Mouse (Mus musculus) forebrain, embryonic 14.5 days (tissue): ENCODE measurements at regions not wholly inside any gene's neighbourhood (a gene's known extent, or its start where the extent isn't known, plus 50 kb on each side); places are given as distances from the start of the nearest gene placed in this dataset.

Experiments
- ATAC-seq: fragments of 200-750 bp; cut with Nextera tagmentation; 2 replicates; pipeline ENCODE4 v1.8.0; 2017; ENCODE audit warnings: mild to moderate bottlenecking, moderate library complexity
- DNase-seq: peaks from one replicate; pipeline ENCODE4 v3.0.0-alpha.2; 2015; ENCODE audit warnings: low spot score
- H3K27ac ChIP-seq: fragments of 300-500 bp; sonication (generic); 2 replicates; pipeline ENCODE4 v1.5.1; 2014; ENCODE audit warnings: low read depth, mild to moderate bottlenecking, control low read depth, low read length, moderate library complexity
- H3K27me3 ChIP-seq: fragments of 300-500 bp; sonication (generic); replicated peaks from 2 replicates; pipeline ENCODE4 v1.6.1; 2014; ENCODE audit warnings: low read length, control low read depth, mixed read lengths; ENCODE audit not compliant: control insufficient read depth, insufficient read depth
- H3K36me3 ChIP-seq: fragments of 300-500 bp; sonication (generic); 2 replicates; pipeline ENCODE4 v1.6.1; 2014; ENCODE audit warnings: low read length, control low read depth; ENCODE audit not compliant: control insufficient read depth, insufficient read depth
- H3K4me1 ChIP-seq: fragments of 300-500 bp; sonication (generic); 2 replicates; pipeline ENCODE4 v1.6.1; 2014; ENCODE audit warnings: antibody characterized with exemption, low read length, control low read depth; ENCODE audit not compliant: control insufficient read depth, insufficient read depth
- H3K4me2 ChIP-seq: fragments of 300-500 bp; sonication (generic); 2 replicates; pipeline ENCODE4 v1.6.1; 2014; ENCODE audit warnings: mild to moderate bottlenecking, control low read depth, low read length
- H3K4me3 ChIP-seq: fragments of 300-500 bp; sonication (generic); 2 replicates; pipeline ENCODE4 v1.5.1; 2014; ENCODE audit warnings: low read depth, low read length, control low read depth
- H3K9ac ChIP-seq: fragments of 300-500 bp; sonication (generic); 2 replicates; pipeline ENCODE4 v1.6.1; 2014; ENCODE audit warnings: mild to moderate bottlenecking, low read length, control low read depth, moderate library complexity
- H3K9me3 ChIP-seq: fragments of 300-500 bp; sonication (generic); replicated peaks from 2 replicates; pipeline ENCODE4 v1.6.1; 2016; ENCODE audit warnings: low read length, control low read depth, mixed read lengths; ENCODE audit not compliant: control insufficient read depth
- WGBS: fragments of 180-500 bp; shearing (Covaris S2); extraction: QIAGEN DNeasy Blood & Tissue Kit; methylation state at CpG from one replicate; pipeline ENCODE4 v1.1.7; 2014; 5-methylcytosine and 5-hydroxymethylcytosine counted together

DNA sequence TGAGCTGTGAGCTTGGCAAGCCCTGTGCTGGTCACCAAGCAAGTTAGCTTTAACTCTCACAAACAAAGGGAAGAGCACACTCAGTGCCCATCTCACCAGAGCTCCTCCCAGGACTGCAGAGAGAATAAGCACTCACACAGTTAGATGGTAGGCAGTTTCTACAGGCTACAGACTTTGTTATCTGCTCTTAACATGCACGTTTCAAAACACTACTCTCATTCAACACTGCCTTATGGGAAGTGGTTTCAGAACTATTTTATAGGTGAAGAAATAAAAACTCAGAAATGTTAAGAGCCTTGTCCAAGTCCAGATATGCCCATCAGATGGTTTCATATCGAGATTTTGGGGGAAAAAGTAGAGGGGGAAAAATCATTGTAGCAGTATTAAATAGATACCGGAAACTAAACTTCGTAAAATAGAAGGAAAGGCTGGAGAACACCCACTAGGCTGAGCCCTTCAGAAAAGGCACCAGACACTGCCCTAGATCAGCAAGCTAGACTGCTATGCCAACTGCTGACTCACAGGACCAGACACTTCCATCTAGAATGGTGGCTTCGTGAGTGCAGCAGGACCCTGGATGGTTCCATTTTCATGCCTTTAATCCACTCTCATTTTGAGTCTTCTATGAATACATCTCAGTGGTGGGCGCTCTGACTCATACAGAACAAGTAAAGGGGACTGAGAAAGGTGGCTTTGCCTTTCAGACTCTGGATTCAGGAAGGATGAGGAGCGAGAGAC is 51.3 kb upstream of the Serbp1 start:
- no peaks in the 10 kb centered on the region for H3K9me3 ChIP-seq
- no peak for ATAC-seq
- DNase-seq: no peak
- no peak overlapping the region for H3K4me2 ChIP-seq
- H3K36me3 ChIP-seq: no peaks in the 10 kb centered on the region
- no peaks in the 10 kb centered on the region for H3K27me3 ChIP-seq
- no peaks in the 10 kb centered on the region for H3K4me1 ChIP-seq
- no peak overlapping the region for H3K4me3 ChIP-seq
- 83% methylated on average over 7 of the region's 7 CpGs for WGBS
- no peak overlapping the region for H3K27ac ChIP-seq
- no peak overlapping the region for H3K9ac ChIP-seq

DNA sequence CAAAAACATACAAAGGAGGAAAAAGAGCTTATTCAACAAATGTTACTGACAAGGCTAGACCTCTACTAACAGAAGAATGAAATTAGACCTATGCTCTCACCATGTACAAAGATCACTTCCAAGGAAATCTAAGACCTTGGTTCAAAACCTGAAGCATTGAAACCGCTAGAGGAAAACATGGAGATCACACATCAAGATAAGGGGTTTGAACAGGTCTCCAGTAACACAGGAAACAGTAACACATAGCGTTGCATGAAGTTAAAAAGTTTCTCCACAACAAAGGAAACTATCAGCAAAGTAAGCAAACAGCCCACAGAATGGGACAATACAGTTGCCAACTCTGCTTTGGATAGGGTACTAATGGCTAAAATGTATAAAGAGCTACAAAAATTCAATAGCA is 53.3 kb upstream of the Serbp1 start:
- Histone ChIP-seq H3K4me3 (no peak overlapping the region), H3K36me3 (no peaks in the 10 kb centered on the region), H3K4me1 (no peaks in the 10 kb centered on the region), H3K9me3 (no peaks in the 10 kb centered on the region), H3K4me2 (no peak overlapping the region), H3K27ac (no peak overlapping the region), H3K9ac (no peak overlapping the region), H3K27me3 (no peaks in the 10 kb centered on the region)
- 87% methylated on average over 2 of the region's 2 CpGs for WGBS
- no peak for DNase-seq
- no peak for ATAC-seq

GRCm38 (mm10) chr6:67183481-67184215 is 54.3 kb upstream of the Serbp1 start:
- Histone ChIP-seq H3K4me1 (no peaks in the 10 kb centered on the region), H3K27me3 (no peaks in the 10 kb centered on the region), H3K9ac (no peak overlapping the region), H3K4me2 (no peak overlapping the region), H3K4me3 (no peak overlapping the region), H3K27ac (no peak overlapping the region), H3K9me3 (no peaks in the 10 kb centered on the region), H3K36me3 (no peaks in the 10 kb centered on the region)
- 84% methylated on average over 15 of the region's 15 CpGs for WGBS
- ATAC-seq: no peak
- DNase-seq: no peak

- no peak for DNase-seq
- no peaks in the 10 kb centered on the region for H3K36me3 ChIP-seq
- no peaks in the 10 kb centered on the region for H3K4me1 ChIP-seq
- H3K9ac ChIP-seq: no peak overlapping the region
- H3K4me2 ChIP-seq: no peak overlapping the region
- no peak overlapping the region for H3K27ac ChIP-seq
- 100% methylated on average over 2 of the region's 2 CpGs for WGBS
- no peaks in the 10 kb centered on the region for H3K9me3 ChIP-seq
- no peaks in the 10 kb centered on the region for H3K27me3 ChIP-seq
- no peak for ATAC-seq
- no peak overlapping the region for H3K4me3 ChIP-seq
These were observed 55.5 kb upstream of the Serbp1 start for GRCm38 (mm10) chr6:67182453-67182852.

DNA sequence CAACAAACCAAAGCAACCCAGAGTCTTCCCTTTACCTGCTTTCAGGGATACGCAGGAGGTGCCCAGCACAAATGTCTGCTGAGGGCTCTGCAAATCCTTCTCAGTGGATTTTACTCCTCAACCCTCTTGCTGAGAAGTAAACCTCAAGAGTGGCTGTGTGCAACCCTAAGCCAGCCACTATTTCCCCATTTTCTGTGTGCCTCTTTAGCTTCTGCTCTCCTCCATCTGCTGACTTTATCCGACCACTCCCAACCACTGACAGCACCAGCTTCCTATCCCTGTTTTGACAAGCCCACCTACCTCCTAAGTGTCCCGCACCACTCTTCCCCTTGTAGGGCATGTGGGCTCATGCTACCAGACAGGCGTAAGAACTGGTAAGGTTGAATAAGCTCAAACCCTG is 56.5 kb upstream of the Serbp1 start:
- no peaks in the 10 kb centered on the region for H3K27me3 ChIP-seq
- DNase-seq (no peak), ATAC-seq (no peak)
- no peak overlapping the region for H3K4me2 ChIP-seq
- no peak overlapping the region for H3K9ac ChIP-seq
- no peaks in the 10 kb centered on the region for H3K4me1 ChIP-seq
- H3K27ac ChIP-seq: no peak overlapping the region
- no peaks in the 10 kb centered on the region for H3K36me3 ChIP-seq
- no peaks in the 10 kb centered on the region for H3K9me3 ChIP-seq
- no peak overlapping the region for H3K4me3 ChIP-seq
- 86% methylated on average over 4 of the region's 4 CpGs for WGBS

DNA sequence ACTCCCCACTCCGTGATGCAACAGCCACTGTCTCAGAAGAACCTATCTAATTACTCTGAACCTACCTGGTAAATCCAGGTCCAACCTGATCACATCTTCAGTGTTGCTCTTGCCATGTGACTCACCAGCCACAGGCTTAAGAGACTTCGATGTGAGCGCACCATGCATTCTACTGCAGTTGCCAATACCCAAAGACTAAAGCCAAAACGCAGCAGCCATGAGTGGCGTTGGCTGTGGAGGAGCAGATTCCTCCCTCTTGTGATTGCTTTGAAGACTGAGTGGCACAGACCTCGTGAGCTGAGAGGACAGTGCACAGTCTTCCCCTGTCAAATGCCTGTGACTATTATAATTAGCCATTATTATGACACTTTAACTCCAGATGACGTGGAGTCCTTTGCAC is 58.6 kb upstream of the Serbp1 start:
- no peak overlapping the region for H3K4me2 ChIP-seq
- ATAC-seq (no peak), DNase-seq (no peak)
- H3K27ac ChIP-seq: no peak overlapping the region
- H3K4me3 ChIP-seq: no peak overlapping the region
- no peaks in the 10 kb centered on the region for H3K4me1 ChIP-seq
- WGBS: 78% methylated on average over 7 of the region's 7 CpGs
- H3K36me3 ChIP-seq: no peaks in the 10 kb centered on the region
- no peak overlapping the region for H3K9ac ChIP-seq
- no peaks in the 10 kb centered on the region for H3K27me3 ChIP-seq
- no peaks in the 10 kb centered on the region for H3K9me3 ChIP-seq

DNA sequence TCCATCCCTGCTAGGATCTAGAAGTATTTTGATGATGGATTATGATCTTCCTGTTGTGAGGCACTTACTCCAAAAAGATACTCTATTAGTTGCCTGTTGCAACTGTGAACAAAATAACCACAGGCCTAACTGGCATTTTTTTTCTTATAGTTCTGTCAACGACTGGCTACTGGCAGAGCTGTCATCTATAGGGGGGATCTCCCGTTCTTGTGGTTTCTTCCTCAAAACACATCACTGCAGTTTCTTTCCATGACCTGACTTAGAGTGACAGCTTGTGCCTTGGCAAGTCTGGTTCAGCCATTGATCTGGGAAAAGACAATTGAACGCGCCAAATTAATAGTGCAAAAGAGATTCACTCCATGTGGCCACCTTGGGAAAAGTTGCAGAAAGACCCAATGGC is 59.4 kb upstream of the Serbp1 start:
- Histone ChIP-seq H3K9me3 (no peaks in the 10 kb centered on the region), H3K4me3 (no peak overlapping the region), H3K27ac (no peak overlapping the region), H3K4me2 (no peak overlapping the region), H3K36me3 (no peaks in the 10 kb centered on the region), H3K4me1 (no peaks in the 10 kb centered on the region), H3K27me3 (no peaks in the 10 kb centered on the region), H3K9ac (no peak overlapping the region)
- no peak for ATAC-seq
- 91% methylated on average over 4 of the region's 4 CpGs for WGBS
- no peak for DNase-seq

GRCm38 (mm10) chr6:67178101-67178500 is 59.9 kb upstream of the Serbp1 start:
- Histone ChIP-seq H3K4me1 (no peaks in the 10 kb centered on the region), H3K4me3 (no peak overlapping the region), H3K4me2 (no peak overlapping the region), H3K27me3 (no peaks in the 10 kb centered on the region), H3K27ac (no peak overlapping the region), H3K9me3 (no peaks in the 10 kb centered on the region), H3K36me3 (no peaks in the 10 kb centered on the region), H3K9ac (no peak overlapping the region)
- DNase-seq (peak; percentile 42), ATAC-seq (no peak)
- WGBS: 23% methylated on average over 1 of the region's 1 CpGs

- Histone ChIP-seq H3K27me3 (no peaks in the 10 kb centered on the region), H3K4me1 (no peaks in the 10 kb centered on the region), H3K27ac (no peak overlapping the region), H3K4me3 (no peak overlapping the region), H3K9ac (no peak overlapping the region), H3K4me2 (no peak overlapping the region), H3K9me3 (no peaks in the 10 kb centered on the region), H3K36me3 (no peaks in the 10 kb centered on the region)
- DNase-seq: no peak
- ATAC-seq: no peak
- 90% methylated on average over 5 of the region's 5 CpGs for WGBS
These were observed 67.4 kb upstream of the Serbp1 start for GRCm38 (mm10) chr6:67170674-67170946.
